Mouse (Mus musculus) hindlimb bud, embryonic 11.5 days (tissue): Measurements from ENCODE around the gene Kalrn.

ENCODE experiments used
- DNase-seq: peaks from one replicate; pipeline ENCODE4 v3.0.0-alpha.2; 2012; ENCODE audit warnings: low read depth, low spot score; ENCODE audit errors: extremely low spot score

The Kalrn gene

GRCm38 (mm10) chr16:34506048-34506447, 67.3 kb downstream of the Kalrn start:
- DNase-seq = no peak

DNA sequence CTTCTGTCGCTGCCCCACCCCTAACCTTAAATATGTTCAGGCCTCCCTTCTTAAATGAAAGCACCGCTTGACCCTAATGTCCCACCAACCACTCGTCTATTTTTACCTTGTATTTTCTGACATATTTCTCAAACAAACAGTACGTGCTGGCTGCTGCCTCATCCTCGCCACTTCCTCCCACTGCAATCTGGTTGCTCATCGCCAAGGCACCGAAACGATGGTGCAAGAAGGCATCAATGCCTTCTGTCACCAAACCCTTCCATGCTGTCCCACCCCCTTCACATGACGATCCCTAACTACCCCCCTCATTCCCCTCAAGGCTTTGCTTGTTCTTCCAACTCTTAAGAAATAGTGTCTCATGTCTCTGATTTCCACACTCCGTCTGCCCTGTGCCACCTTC, 69.1 kb downstream of the Kalrn start:
- no peak for DNase-seq

DNA sequence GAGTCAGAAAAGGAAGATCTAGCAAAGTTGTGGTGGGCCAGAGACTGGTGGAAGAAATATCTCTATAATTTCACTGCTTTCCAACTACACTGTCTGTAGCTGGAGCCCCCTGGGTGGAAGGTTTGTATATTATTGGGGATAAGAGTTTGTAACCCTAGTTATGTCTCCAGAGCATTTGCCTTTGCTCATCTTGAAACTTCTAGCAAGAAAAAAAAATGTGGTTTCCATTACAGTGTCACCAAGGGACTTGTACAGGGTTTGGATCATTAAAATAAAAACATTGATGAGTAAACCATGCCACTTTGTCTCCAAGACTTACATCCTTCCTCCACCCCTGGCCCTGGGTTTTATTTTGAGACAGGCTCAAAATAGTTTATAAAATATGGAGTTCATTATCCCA, 71.2 kb downstream of the Kalrn start:
- no peak for DNase-seq

GRCm38 (mm10) chr16:34494741-34495140, 78.6 kb downstream of the Kalrn start:
- no peak for DNase-seq

GRCm38 (mm10) chr16:34493914-34494313, 79.4 kb downstream of the Kalrn start:
- DNase-seq = no peak

- no peak for DNase-seq
Measured at GRCm38 (mm10) chr16:34491225-34491624, 82.1 kb downstream of the Kalrn start.

DNA sequence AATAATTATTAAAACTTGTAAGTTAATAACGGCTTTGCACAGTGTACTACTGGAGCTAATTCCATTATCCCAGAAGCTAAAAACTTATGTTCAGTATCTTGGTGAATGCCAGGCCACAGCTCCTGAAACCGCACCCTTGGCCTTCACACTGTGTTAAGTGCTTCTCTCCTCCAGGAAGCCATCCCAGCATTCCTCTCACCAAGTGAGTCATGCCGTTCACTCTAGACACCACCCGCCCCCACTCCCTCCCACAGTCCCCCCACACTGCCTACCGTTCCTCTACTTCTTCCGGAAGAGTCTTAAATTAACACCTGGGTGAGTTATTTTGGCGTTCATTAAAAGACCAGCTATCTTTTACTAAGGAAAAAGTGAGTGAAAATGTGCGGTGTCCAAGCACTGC, 82.8 kb downstream of the Kalrn start:
- no peak for DNase-seq

GRCm38 (mm10) chr16:34489805-34490325, 83.5 kb downstream of the Kalrn start:
- no peak for DNase-seq

GRCm38 (mm10) chr16:34487823-34488222, 85.5 kb downstream of the Kalrn start:
- DNase-seq = no peak

DNA sequence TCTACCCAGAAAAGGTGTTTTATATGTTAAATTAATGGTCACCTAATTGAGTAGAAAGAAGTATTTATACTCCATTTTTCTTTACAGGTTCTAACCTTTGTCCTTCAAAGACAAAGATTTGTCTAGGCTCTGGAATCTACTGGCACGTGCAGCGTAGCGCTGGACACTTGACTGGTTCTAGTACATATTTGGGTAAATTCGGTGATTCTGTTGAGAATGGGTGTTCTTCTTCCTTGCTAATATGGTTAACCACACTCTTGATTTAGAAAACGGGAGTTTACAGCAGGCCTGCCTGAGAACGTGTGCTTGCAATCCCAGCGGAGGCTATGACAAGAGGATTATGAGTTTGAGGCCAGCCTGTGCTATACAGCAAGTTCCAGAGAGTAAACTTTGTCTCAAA, 86.1 kb downstream of the Kalrn start:
- no peak for DNase-seq

- DNase-seq = no peak
Measured at GRCm38 (mm10) chr16:34485483-34485882, 87.8 kb downstream of the Kalrn start.

DNA sequence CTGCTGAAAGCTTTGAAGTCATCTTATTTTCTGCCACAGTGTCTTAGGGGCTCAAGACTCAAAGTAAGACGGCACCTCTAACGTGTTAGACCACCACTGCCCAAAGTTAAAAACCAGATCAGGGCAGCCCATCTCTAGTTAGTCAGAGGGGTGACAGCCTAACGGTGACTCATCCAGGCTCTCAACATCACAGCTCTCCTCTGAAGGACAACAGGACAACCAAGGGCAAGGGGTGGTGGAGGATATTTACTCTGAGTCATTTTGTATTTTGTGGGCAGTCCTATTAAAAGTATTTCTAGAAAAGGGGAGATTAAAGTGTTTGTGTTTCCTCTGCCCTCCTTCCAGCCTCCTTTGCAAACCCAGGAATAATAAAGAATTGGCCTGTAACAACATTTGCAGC, 88.4 kb downstream of the Kalrn start:
- no peak for DNase-seq

GRCm38 (mm10) chr16:34484213-34484612, 89.1 kb downstream of the Kalrn start:
- no peak for DNase-seq

DNA sequence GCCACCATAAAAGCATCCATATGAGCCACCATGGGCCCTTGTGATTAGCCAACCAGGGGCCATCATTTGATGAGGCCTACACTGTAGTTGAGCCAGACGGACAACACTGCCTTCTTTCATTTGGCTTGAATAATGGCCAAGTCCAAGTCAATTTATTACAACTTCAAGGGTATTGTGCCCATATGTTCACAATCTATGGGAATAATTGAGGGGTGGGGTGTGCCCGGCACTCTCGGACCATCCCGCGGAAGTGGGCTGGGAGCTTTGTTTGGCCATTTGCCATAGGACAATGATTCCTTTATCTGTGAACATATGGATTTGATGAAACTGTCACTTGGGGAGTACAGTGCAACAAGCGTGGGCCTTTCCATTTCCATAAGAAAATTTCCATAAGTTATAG, 89.6 kb downstream of the Kalrn start:
- DNase-seq = no peak

DNA sequence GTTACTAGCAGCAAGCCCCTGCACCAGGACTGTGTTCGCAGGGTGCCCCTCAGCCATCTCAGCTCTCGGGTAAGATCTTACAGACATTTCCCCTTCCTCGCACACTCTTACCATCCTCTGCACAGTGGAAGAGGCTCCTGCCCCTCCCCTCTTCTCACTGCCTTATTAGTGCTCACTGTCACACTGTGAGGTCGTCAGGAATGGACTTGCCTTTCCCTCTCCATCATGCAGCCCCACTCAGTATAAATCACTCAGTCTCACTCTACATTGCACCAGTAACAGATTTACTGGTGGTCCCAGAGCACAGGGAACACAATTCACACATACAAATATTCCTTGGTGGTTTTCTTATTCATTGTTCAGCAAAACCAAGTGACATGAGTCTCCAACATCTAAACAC, 98.6 kb downstream of the Kalrn start:
- no peak for DNase-seq

DNA sequence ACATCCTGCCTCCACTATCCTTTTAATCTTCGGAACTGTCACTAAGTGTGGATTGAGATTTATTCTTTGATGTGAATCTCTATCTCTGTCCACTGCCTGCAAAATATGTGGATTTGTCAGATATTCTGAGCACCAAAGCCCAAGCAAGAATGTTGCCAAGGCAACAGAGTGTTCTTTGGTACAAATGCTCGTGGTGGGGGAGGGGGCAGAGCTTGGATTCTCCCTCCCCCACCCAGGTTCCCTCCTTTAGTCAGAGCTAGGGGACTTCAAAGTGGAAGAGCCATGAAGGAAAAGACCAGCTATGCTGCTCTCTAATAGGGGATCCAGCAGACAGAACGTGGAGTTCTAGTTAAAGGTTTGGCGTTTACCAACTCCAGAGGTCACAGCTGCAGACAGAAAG, 99.4 kb downstream of the Kalrn start:
- no peak for DNase-seq

DNA sequence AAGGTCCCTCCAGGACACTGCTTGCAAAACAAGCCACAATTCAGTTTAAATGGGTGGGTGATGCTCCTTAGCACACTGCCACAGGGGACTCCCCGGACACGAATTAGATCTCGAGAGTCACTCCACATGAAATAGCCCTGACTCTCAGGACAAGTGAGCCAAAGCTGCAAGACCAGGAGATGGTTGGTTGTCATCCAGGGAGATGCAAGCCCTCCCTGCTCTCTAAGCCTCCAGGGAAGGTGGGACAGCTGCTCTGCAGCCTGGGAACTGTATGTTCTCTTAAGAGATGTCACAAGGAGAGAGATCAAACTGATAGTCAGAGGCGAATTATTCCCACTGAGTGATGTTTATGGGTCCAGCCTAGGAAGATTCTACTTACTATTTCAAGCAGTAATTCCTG, 101.9 kb downstream of the Kalrn start:
- no peak for DNase-seq

DNA sequence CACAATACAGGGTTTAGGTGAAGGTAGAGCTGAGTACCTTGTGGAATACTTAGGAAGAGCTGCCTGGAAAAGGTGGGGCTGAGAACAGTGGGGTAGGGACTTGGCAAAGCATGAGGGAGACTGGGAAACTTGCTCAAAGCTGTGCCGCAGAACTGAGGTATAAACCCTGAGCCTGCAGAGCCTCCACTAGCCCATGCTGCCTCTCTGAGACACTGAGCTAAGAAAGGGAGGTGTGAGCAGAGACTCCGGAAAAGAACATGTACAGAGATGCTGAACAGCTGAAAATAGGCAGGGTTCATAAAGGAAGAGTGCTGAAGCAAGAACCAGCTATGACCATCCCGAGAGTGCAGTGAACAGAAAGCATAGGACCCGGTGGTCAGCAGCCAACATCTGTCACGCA, 103.0 kb downstream of the Kalrn start:
- no peak for DNase-seq

GRCm38 (mm10) chr16:34469277-34469868, 104.0 kb downstream of the Kalrn start:
- peak; percentile 26 for DNase-seq

DNA sequence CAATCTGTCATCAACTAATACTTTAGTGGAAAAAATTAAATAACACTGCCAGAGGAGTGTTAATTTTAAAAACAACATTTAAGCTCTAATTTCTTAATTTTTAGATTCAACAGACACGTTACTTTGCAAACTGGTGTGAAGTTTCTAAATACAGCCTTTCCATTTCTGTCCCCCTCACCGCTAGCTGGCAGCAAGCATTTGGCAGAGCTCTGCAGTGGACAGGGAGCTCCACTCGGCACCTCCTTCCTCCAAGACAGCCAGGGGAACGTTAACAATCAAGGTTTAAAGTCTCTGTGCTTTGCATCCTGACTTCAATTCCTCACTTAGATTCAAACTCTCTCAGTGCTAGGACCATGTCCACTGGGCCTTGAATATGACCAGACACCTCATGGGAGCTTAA, 106.7 kb downstream of the Kalrn start:
- no peak for DNase-seq

GRCm38 (mm10) chr16:34456314-34456713, 117.0 kb downstream of the Kalrn start:
- no peak for DNase-seq

GRCm38 (mm10) chr16:34445666-34446065, 127.7 kb downstream of the Kalrn start:
- DNase-seq = no peak

DNA sequence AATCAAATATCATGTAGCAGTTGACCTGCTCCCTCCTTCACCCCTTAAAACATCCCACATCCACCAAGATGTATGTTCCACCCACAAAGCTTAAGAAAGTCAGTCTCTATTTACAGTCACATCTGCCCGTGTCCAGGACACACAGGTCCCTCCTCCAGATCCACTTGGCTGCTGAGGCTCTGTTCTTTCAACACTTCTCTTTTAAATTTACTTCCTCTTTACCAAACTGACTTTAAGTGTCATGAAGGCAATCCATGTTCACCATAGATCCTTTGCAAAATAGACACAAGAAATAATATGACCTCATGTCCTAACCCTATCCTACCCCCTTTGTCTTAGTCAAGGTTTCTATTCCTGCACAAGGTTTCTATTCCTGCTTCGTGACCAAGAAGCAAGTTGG, 131.6 kb downstream of the Kalrn start:
- no peak for DNase-seq
